Mouse (Mus musculus) MEL (cell line): ENCODE data around the gene Pi4kb. TPM values are rescaled to one million over a fixed set of nuclear protein-coding genes. Genes with fewer than 3 reads are reported as not detected.
A peak's percentile ranks its signal among the peaks of the same experiment; 100 is the strongest.

Experiments used
- DNase-seq: peaks from one replicate; pipeline ENCODE4 v3.0.0; 2011; ENCODE audit warnings: low read depth, low spot score
- H3K27ac ChIP-seq: 2 replicates; pipeline ENCODE4 v1.5.1; 2012; ENCODE audit warnings: low read depth, mild to moderate bottlenecking, control low read depth, low read length, moderate library complexity; ENCODE audit not compliant: control insufficient read depth
- H3K27me3 ChIP-seq, 2 experiments: fragments of 150-350 bp in 1 of 2; sonication (generic) in 1 of 2; 2 replicates each; pipeline ENCODE4 v1.6.1; 2012; ENCODE audit warnings: low read length in 2 of 2, mild to moderate bottlenecking in 2 of 2, improper control_type of control experiment in 1 of 2, moderate library complexity in 1 of 2; ENCODE audit not compliant: insufficient read depth in 2 of 2, control insufficient read depth in 1 of 2
- H3K36me3 ChIP-seq, 2 experiments: 2 replicates each; pipeline ENCODE4 v1.6.1; 2012 to 2014; ENCODE audit warnings: low read length in 2 of 2, improper control_type of control experiment in 1 of 2, inconsistent platforms in 1 of 2, mild to moderate bottlenecking in 1 of 2; ENCODE audit not compliant: insufficient read depth in 2 of 2, control insufficient read depth in 1 of 2
- H3K4me1 ChIP-seq, 2 experiments: fragments of 150-350 bp in 1 of 2; sonication (generic) in 1 of 2; 2 replicates each; pipeline ENCODE4 v1.6.1; 2012; ENCODE audit warnings: low read length in 2 of 2, improper control_type of control experiment in 1 of 2, mild to moderate bottlenecking in 1 of 2; ENCODE audit not compliant: insufficient read depth in 2 of 2, control insufficient read depth in 1 of 2
- H3K4me3 ChIP-seq, 2 experiments: fragments of 150-350 bp in 1 of 2; sonication (generic) in 1 of 2; 2 replicates each; pipeline ENCODE4 v1.5.1; 2012; ENCODE audit warnings: low read depth in 2 of 2, low read length in 2 of 2, mild to moderate bottlenecking in 2 of 2, moderate library complexity in 2 of 2, control low read depth in 1 of 2, improper control_type of control experiment in 1 of 2; ENCODE audit not compliant: control insufficient read depth in 1 of 2, insufficient read depth in 1 of 2
- H3K79me2 ChIP-seq: 2 replicates; pipeline ENCODE4 v1.6.1; 2012; ENCODE audit warnings: mild to moderate bottlenecking, low read length, moderate library complexity; ENCODE audit not compliant: control insufficient read depth, poor library complexity, insufficient read depth
- H3K9ac ChIP-seq: 2 replicates; pipeline ENCODE4 v1.6.1; 2012; ENCODE audit warnings: low read depth, mild to moderate bottlenecking, control low read depth, low read length, moderate library complexity; ENCODE audit not compliant: control insufficient read depth, poor library complexity, severe bottlenecking
- H3K9me3 ChIP-seq: fragments of 150-350 bp; sonication (generic); replicated peaks from 2 replicates; pipeline ENCODE4 v1.6.1; 2012; ENCODE audit warnings: mild to moderate bottlenecking, low read length, improper control_type of control experiment, moderate library complexity; ENCODE audit not compliant: insufficient read depth
- GABPA ChIP-seq: IDR thresholded peaks from 2 replicates; pipeline ENCODE4 v1.6.1; 2012; ENCODE audit warnings: low read depth, mild to moderate bottlenecking, inconsistent platforms, low read length, improper control_type of control experiment, moderate library complexity
- MEF2A ChIP-seq: IDR thresholded peaks from 2 replicates; pipeline ENCODE4 v1.6.1; 2014; ENCODE audit warnings: low read depth, mild to moderate bottlenecking, inconsistent platforms, low read length, improper control_type of control experiment; ENCODE audit not compliant: poor library complexity, insufficient replicate concordance, severe bottlenecking; ENCODE audit errors: extremely low read depth
- MYC ChIP-seq: IDR thresholded peaks from 2 replicates; pipeline ENCODE4 v1.6.1; 2011; ENCODE audit warnings: low read depth, mild to moderate bottlenecking, low read length, improper control_type of control experiment, moderate library complexity
- POLR2AphosphoS2 ChIP-seq: IDR thresholded peaks from 2 replicates; pipeline ENCODE4 v1.6.1; 2011; ENCODE audit warnings: low read length, improper control_type of control experiment
- POLR2AphosphoS5 ChIP-seq: IDR thresholded peaks from 2 replicates; pipeline ENCODE4 v1.6.1; 2012; ENCODE audit warnings: low read depth, borderline replicate concordance, mild to moderate bottlenecking, inconsistent platforms, low read length, moderate library complexity, mixed read lengths
- RAD21 ChIP-seq: IDR thresholded peaks from 2 replicates; pipeline ENCODE4 v1.6.1; 2011; ENCODE audit warnings: mild to moderate bottlenecking, low read depth, low read length, improper control_type of control experiment
- UBTF ChIP-seq: IDR thresholded peaks from 2 replicates; pipeline ENCODE4 v1.6.1; 2012; ENCODE audit warnings: low read depth, mild to moderate bottlenecking, inconsistent platforms, low read length, improper control_type of control experiment, moderate library complexity, borderline replicate concordance; ENCODE audit not compliant: insufficient read depth
- USF2 ChIP-seq, 2 experiments: IDR thresholded peaks; 2 replicates each; pipeline ENCODE4 v1.6.1; 2011 to 2012; ENCODE audit warnings: improper control_type of control experiment in 2 of 2, low read length in 2 of 2, borderline replicate concordance in 1 of 2, inconsistent platforms in 1 of 2, low read depth in 1 of 2, mild to moderate bottlenecking in 1 of 2; ENCODE audit not compliant: insufficient read depth in 1 of 2
- ZMIZ1 ChIP-seq: IDR thresholded peaks from 2 replicates; pipeline ENCODE4 v1.6.1; 2012; ENCODE audit warnings: low read depth, mild to moderate bottlenecking, inconsistent platforms, low read length, improper control_type of control experiment, moderate library complexity
- ZNF384 ChIP-seq: IDR thresholded peaks from 2 replicates; pipeline ENCODE4 v1.6.1; 2012; ENCODE audit warnings: low read depth, mild to moderate bottlenecking, inconsistent platforms, low read length, improper control_type of control experiment
- polyA plus RNA-seq, 2 experiments: library from polyadenylated mRNA; stranded (reverse) in 1 of 2; unstranded in 1 of 2; fragments of >175 nt in 1 of 2; fragments of >200 nt in 1 of 2; gene quantifications; 2 replicates each; pipeline versions ENCODE4 v1.2.1 to v1.2.4; 2012; ENCODE audit warnings: low replicate concordance in 2 of 2, low read depth in 1 of 2; ENCODE audit not compliant: insufficient read length in 2 of 2, insufficient read depth in 1 of 2, missing spikeins in 1 of 2
- total RNA-seq: library from RNA; depleted of rRNA; stranded (reverse); fragments of 300-350 nt; gene quantifications from 2 replicates; pipeline ENCODE4 v1.2.3, GENCODE M21; 2012

Pi4kb gene
- total and polyA plus RNA-seq, 3 experiments: 45.0 to 56.7 TPM; not detected in 1

GRCm38 (mm10) chr3:95002569-95002968, 28.0 kb downstream of the Pi4kb start:
- Histone ChIP-seq H3K79me2 (no peaks in the 10 kb centered on the region), H3K27ac (no peak overlapping the region), H3K4me3 (no peak overlapping the region), H3K4me1 (peaks cover 6 to 7% of the 10 kb centered on the region in 2 experiments; a peak in 3 of 4 replicates), H3K27me3 (no peaks in the 10 kb centered on the region), H3K9ac (no peak overlapping the region), H3K36me3 (peaks cover 8 to 22% of the 10 kb centered on the region in 2 experiments), H3K9me3 (no peaks in the 10 kb centered on the region)
- no peak for DNase-seq
- TF ChIP-seq POLR2AphosphoS2 (peak; percentile 49), RAD21 (no peak)

- H3K36me3 ChIP-seq: peaks cover 8 to 20% of the 10 kb centered on the region in 2 experiments
- no peak for DNase-seq
- no peaks in the 10 kb centered on the region for H3K27me3 ChIP-seq
- H3K9me3 ChIP-seq: no peaks in the 10 kb centered on the region
- H3K4me3 ChIP-seq: no peak overlapping the region
- H3K9ac ChIP-seq: no peak overlapping the region
- no peaks in the 10 kb centered on the region for H3K79me2 ChIP-seq
- H3K27ac ChIP-seq: no peak overlapping the region
- TF ChIP-seq USF2 (IDR thresholded peaks at IDR 0.05; ENCODE audit: borderline replicate concordance in 1 of 2, insufficient read depth in 1 of 2, low read depth in 1 of 2, low read length in 2 of 2) (no peak), GABPA (no peak), UBTF (no peak), RAD21 (no peak), ZNF384 (peak; percentile 71), ZMIZ1 (0 out of 2 replicates have a peak, but pooled peaks have one; percentile 11), MEF2A (no peak)
- H3K4me1 ChIP-seq: peaks cover 6 to 7% of the 10 kb centered on the region in 2 experiments; a peak in 3 of 4 replicates
Observed at GRCm38 (mm10) chr3:95003273-95003672, 28.7 kb downstream of the Pi4kb start.

- H3K9me3 ChIP-seq: no peaks in the 10 kb centered on the region
- H3K27ac ChIP-seq: no peak overlapping the region
- H3K27me3 ChIP-seq: no peaks in the 10 kb centered on the region
- no peak overlapping the region for H3K4me3 ChIP-seq
- TF ChIP-seq POLR2AphosphoS5 (0 out of 2 replicates have a peak, but pooled peaks have one; percentile 3), MYC (no peak), UBTF (no peak)
- no peak overlapping the region for H3K9ac ChIP-seq
- DNase-seq: no peak
- no peaks in the 10 kb centered on the region for H3K79me2 ChIP-seq
- peaks cover 8 to 15% of the 10 kb centered on the region in 2 experiments for H3K36me3 ChIP-seq
- H3K4me1 ChIP-seq: peaks cover 6 to 7% of the 10 kb centered on the region in 2 experiments; a peak in 3 of 4 replicates
Observed at GRCm38 (mm10) chr3:95005651-95006050, 31.1 kb downstream of the Pi4kb start.
